Mouse (Mus musculus) hindbrain, embryonic 15.5 days (tissue): Measurements from ENCODE around the gene Nckipsd. TPM values are rescaled to one million over a fixed set of nuclear protein-coding genes. Genes with fewer than 3 reads are reported as not detected.

ENCODE experiments used
- ATAC-seq: fragments of 200-750 bp; cut with Nextera tagmentation; 2 replicates; pipeline ENCODE4 v1.8.0; 2017; ENCODE audit warnings: low read depth, moderate number of reproducible peaks, moderate TSS enrichment; ENCODE audit not compliant: low FRiP score
- H3K27ac ChIP-seq: fragments of 300-500 bp; sonication (generic); replicated peaks from 2 replicates; pipeline ENCODE4 v1.5.1; 2015; ENCODE audit warnings: mild to moderate bottlenecking, inconsistent platforms
- H3K27me3 ChIP-seq: fragments of 300-500 bp; sonication (generic); 2 replicates; pipeline ENCODE4 v1.6.1; 2015; ENCODE audit warnings: control low read depth, inconsistent platforms
- H3K36me3 ChIP-seq: fragments of 300-500 bp; sonication (generic); 2 replicates; pipeline ENCODE4 v1.6.1; 2015; ENCODE audit warnings: control low read depth, inconsistent platforms
- H3K4me1 ChIP-seq: fragments of 300-500 bp; sonication (generic); replicated peaks from 2 replicates; pipeline ENCODE4 v1.6.1; 2015; ENCODE audit warnings: control low read depth, inconsistent platforms
- H3K4me2 ChIP-seq: fragments of 300-500 bp; sonication (generic); 2 replicates; pipeline ENCODE4 v1.6.1; 2015; ENCODE audit warnings: moderate library complexity, mild to moderate bottlenecking, inconsistent platforms
- H3K4me3 ChIP-seq: fragments of 300-500 bp; sonication (generic); 2 replicates; pipeline ENCODE4 v1.5.1; 2015; ENCODE audit warnings: mild to moderate bottlenecking, inconsistent platforms
- H3K9ac ChIP-seq: fragments of 300-500 bp; sonication (generic); 2 replicates; pipeline ENCODE4 v1.6.1; 2015; ENCODE audit warnings: inconsistent platforms
- H3K9me3 ChIP-seq: fragments of 300-500 bp; sonication (generic); 2 replicates; pipeline ENCODE4 v1.6.1; 2016; ENCODE audit warnings: control low read depth, inconsistent platforms
- WGBS: fragments of 180-500 bp; shearing (Covaris S2); methylation state at CpG from one replicate; pipeline ENCODE4 v1.1.7; 2015; 5-methylcytosine and 5-hydroxymethylcytosine counted together
- polyA plus RNA-seq: library from polyadenylated mRNA; unstranded; fragments of >200 nt; fragmentation: Nextera tagmentation; extraction: Ambion mirVana; gene quantifications from 2 replicates; pipeline ENCODE4 v1.2.1, GENCODE M21; 2015

Nckipsd gene
- polyA plus RNA-seq, 1 experiment from 2014 or later: 30.7 TPM

DNA sequence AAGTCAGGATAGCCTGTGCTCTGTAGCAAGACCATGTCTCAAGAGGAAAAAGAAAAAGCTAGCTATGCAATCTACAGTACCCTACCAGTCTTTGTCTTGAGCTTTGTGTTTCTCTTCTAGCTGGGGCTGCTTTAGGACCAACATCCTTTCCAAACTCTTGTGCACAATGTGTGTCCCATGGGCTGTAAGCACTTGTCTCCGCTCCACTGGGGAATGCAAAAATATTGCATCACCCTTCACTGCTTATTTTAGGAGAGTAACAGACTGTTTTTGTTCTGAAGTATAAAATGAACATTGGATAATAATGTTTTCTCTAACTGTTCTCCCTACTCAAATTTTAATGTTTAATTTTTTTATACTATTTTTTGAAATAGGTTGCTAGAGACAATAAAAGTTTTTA, 21.7 kb upstream of the Nckipsd start:
- Histone ChIP-seq H3K4me3 (peak overlapping the region; percentile 69), H3K9ac (no peak overlapping the region), H3K27ac (no peak overlapping the region), H3K36me3 (no peaks in the 10 kb centered on the region), H3K27me3 (no peaks in the 10 kb centered on the region), H3K9me3 (no peaks in the 10 kb centered on the region), H3K4me2 (peak overlapping the region; percentile 79), H3K4me1 (peaks cover 78% of the 10 kb centered on the region)
- 74% methylated on average over 1 of the region's 1 CpGs for WGBS
- ATAC-seq: no peak

- H3K4me2 ChIP-seq: peak overlapping the region; percentile 79
- no peak for ATAC-seq
- no peaks in the 10 kb centered on the region for H3K27me3 ChIP-seq
- H3K27ac ChIP-seq: no peak overlapping the region
- peaks cover 84% of the 10 kb centered on the region for H3K4me1 ChIP-seq
- WGBS: 91% methylated on average over 2 of the region's 2 CpGs
- H3K4me3 ChIP-seq: no peak overlapping the region
- no peak overlapping the region for H3K9ac ChIP-seq
- H3K36me3 ChIP-seq: no peaks in the 10 kb centered on the region
- no peaks in the 10 kb centered on the region for H3K9me3 ChIP-seq
These were observed 21.1 kb upstream of the Nckipsd start for GRCm38 (mm10) chr9:108787080-108787479.

GRCm38 (mm10) chr9:108788713-108789112, 19.5 kb upstream of the Nckipsd start:
- H3K4me2 ChIP-seq: no peak overlapping the region
- H3K27me3 ChIP-seq: no peaks in the 10 kb centered on the region
- 83% methylated on average over 3 of the region's 3 CpGs for WGBS
- no peak for ATAC-seq
- no peaks in the 10 kb centered on the region for H3K9me3 ChIP-seq
- peaks cover 89% of the 10 kb centered on the region for H3K4me1 ChIP-seq
- H3K4me3 ChIP-seq: no peak overlapping the region
- H3K9ac ChIP-seq: no peak overlapping the region
- no peaks in the 10 kb centered on the region for H3K36me3 ChIP-seq
- H3K27ac ChIP-seq: no peak overlapping the region

DNA sequence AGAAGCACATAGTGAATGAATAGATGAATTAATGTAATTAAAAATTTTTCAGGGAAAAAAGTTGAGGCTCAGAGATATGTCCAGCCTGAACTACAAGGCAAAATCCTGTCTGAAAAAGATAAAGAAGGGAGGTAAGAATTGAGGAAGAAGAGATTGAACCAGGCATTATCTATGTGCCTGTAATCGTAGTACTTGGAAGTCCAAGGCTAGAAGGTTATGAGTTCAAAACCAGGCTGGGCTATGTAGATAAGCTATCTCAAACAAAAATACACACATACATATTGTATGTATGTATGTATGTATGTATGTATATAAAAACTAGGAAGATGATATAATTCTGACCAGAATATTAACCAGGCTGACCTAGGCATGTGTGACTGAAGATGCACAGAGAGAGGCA, 15.9 kb upstream of the Nckipsd start:
- no peak overlapping the region for H3K4me3 ChIP-seq
- H3K27me3 ChIP-seq: no peaks in the 10 kb centered on the region
- H3K4me1 ChIP-seq: peaks cover 99% of the 10 kb centered on the region
- 0 out of 2 replicates have a peak overlapping the region, but pooled peaks have one; percentile 6 for H3K4me2 ChIP-seq
- 82% methylated on average over 1 of the region's 1 CpGs for WGBS
- ATAC-seq: no peak
- peaks cover 13% of the 10 kb centered on the region; the same call in 1 of the 2 replicates for H3K36me3 ChIP-seq
- no peak overlapping the region for H3K27ac ChIP-seq
- H3K9me3 ChIP-seq: no peaks in the 10 kb centered on the region
- no peak overlapping the region for H3K9ac ChIP-seq

GRCm38 (mm10) chr9:108792730-108793129, 15.4 kb upstream of the Nckipsd start:
- no peak for ATAC-seq
- Histone ChIP-seq H3K4me2 (0 out of 2 replicates have a peak overlapping the region, but pooled peaks have one; percentile 6), H3K36me3 (peaks cover 17% of the 10 kb centered on the region), H3K9ac (no peak overlapping the region), H3K27me3 (no peaks in the 10 kb centered on the region), H3K4me1 (peaks cover 96% of the 10 kb centered on the region), H3K9me3 (no peaks in the 10 kb centered on the region), H3K27ac (no peak overlapping the region), H3K4me3 (no peak overlapping the region)
- 44% methylated on average over 3 of the region's 3 CpGs for WGBS

DNA sequence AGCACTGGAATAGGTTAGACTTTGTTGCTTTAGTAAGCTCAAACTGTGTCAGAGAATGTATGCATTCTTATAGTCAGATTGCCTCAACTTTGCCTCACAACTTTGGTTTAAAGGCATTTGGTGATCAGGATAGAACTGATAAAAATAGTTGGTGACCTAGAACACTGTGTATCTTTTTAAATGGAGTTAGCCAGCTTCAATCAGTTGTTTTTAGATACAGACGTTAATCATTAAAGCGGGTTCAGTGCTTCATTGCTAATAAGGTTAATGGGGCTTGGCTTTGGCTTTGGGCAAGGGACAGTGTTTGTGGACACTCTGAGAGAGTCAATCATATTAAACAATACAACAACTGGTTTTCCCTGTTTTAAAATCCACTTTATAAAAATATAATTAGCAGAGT, 12.9 kb upstream of the Nckipsd start:
- WGBS: 42% methylated on average over 2 of the region's 2 CpGs
- H3K27me3 ChIP-seq: no peaks in the 10 kb centered on the region
- peaks cover 40% of the 10 kb centered on the region for H3K36me3 ChIP-seq
- ATAC-seq: no peak
- no peak overlapping the region for H3K4me3 ChIP-seq
- peaks cover 71% of the 10 kb centered on the region for H3K4me1 ChIP-seq
- peak overlapping the region; percentile 30; the same call in 1 of the 2 replicates for H3K4me2 ChIP-seq
- no peak overlapping the region for H3K27ac ChIP-seq
- no peak overlapping the region for H3K9ac ChIP-seq
- H3K9me3 ChIP-seq: no peaks in the 10 kb centered on the region

GRCm38 (mm10) chr9:108795762-108796161, 12.4 kb upstream of the Nckipsd start:
- 0 out of 2 replicates have a peak, but pooled peaks have one; percentile 3 for ATAC-seq
- Histone ChIP-seq H3K4me1 (peaks cover 66% of the 10 kb centered on the region), H3K27ac (peak overlapping the region; percentile 10; the same call in 1 of the 2 replicates), H3K36me3 (peaks cover 42% of the 10 kb centered on the region), H3K9ac (no peak overlapping the region), H3K4me2 (peak overlapping the region; percentile 30), H3K27me3 (no peaks in the 10 kb centered on the region), H3K9me3 (no peaks in the 10 kb centered on the region), H3K4me3 (no peak overlapping the region)
- 34% methylated on average over 11 of the region's 11 CpGs for WGBS

- peak overlapping the region; percentile 10; the same call in 1 of the 2 replicates for H3K27ac ChIP-seq
- WGBS: 67% methylated on average over 4 of the region's 4 CpGs
- peak overlapping the region; percentile 30 for H3K4me2 ChIP-seq
- peaks cover 59% of the 10 kb centered on the region for H3K4me1 ChIP-seq
- H3K27me3 ChIP-seq: no peaks in the 10 kb centered on the region
- no peak; the same call in 1 of the 2 replicates for ATAC-seq
- H3K36me3 ChIP-seq: peaks cover 49% of the 10 kb centered on the region
- no peaks in the 10 kb centered on the region for H3K9me3 ChIP-seq
- no peak overlapping the region for H3K4me3 ChIP-seq
- H3K9ac ChIP-seq: no peak overlapping the region
These were observed 11.7 kb upstream of the Nckipsd start for GRCm38 (mm10) chr9:108796351-108796981.

DNA sequence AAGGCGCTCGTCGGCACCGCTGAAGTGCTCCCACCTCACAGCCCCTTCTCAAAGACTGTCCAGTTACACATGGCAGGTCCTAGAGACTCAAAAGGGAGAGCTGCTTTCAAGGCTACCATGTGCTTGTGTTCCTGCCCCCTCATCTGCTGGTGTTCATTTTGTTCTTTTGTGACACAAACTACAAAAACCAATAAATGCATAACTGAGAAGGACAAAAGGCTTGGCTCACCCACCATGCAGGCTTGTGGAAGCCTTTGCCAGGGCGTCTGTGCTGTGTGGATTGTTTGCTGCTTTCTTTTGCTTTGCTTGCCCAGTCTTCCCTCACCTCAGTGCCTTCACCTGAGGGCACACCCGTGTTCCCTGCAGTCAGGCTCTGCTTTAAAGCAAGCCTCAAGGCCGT, 10.7 kb upstream of the Nckipsd start:
- Histone ChIP-seq H3K4me2 (no peak overlapping the region), H3K4me1 (peaks cover 49% of the 10 kb centered on the region), H3K9ac (no peak overlapping the region), H3K27me3 (no peaks in the 10 kb centered on the region), H3K4me3 (no peak overlapping the region), H3K9me3 (no peaks in the 10 kb centered on the region), H3K36me3 (peaks cover 59% of the 10 kb centered on the region), H3K27ac (no peak overlapping the region)
- ATAC-seq: no peak
- WGBS: 84% methylated on average over 7 of the region's 7 CpGs

- H3K27ac ChIP-seq: no peak overlapping the region
- no peaks in the 10 kb centered on the region for H3K27me3 ChIP-seq
- 85% methylated on average over 5 of the region's 5 CpGs for WGBS
- H3K4me2 ChIP-seq: no peak overlapping the region
- no peak overlapping the region for H3K9ac ChIP-seq
- H3K4me1 ChIP-seq: peaks cover 38% of the 10 kb centered on the region
- H3K9me3 ChIP-seq: no peaks in the 10 kb centered on the region
- ATAC-seq: no peak
- peaks cover 68% of the 10 kb centered on the region for H3K36me3 ChIP-seq
- no peak overlapping the region for H3K4me3 ChIP-seq
These were observed 9.6 kb upstream of the Nckipsd start for GRCm38 (mm10) chr9:108798508-108799075.

DNA sequence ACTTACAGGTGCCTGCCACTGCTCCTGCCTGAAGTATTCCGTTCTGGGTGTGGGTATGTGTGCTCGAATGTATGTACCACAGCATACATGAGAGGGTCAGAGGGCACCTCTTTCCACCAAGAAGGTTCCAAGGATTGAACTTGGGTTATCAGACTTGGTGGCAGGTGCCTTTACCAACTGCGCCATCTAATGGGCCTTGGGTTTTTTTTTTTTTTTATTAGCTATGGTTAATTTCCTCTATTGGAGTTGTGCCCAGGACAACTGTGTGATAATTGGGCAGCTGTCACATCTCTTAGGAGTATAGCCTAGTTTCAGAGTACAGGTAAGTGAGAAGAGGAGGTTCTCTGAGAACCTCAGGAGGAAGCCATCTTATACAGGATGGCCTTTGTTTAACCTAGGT, 8.6 kb upstream of the Nckipsd start:
- WGBS: 81% methylated on average over 3 of the region's 3 CpGs
- no peaks in the 10 kb centered on the region for H3K9me3 ChIP-seq
- peaks cover 78% of the 10 kb centered on the region for H3K36me3 ChIP-seq
- H3K4me2 ChIP-seq: no peak overlapping the region
- no peak overlapping the region for H3K27ac ChIP-seq
- H3K27me3 ChIP-seq: no peaks in the 10 kb centered on the region
- peaks cover 28% of the 10 kb centered on the region for H3K4me1 ChIP-seq
- ATAC-seq: 0 out of 2 replicates have a peak, but pooled peaks have one; percentile 17
- H3K4me3 ChIP-seq: no peak overlapping the region
- H3K9ac ChIP-seq: no peak overlapping the region

DNA sequence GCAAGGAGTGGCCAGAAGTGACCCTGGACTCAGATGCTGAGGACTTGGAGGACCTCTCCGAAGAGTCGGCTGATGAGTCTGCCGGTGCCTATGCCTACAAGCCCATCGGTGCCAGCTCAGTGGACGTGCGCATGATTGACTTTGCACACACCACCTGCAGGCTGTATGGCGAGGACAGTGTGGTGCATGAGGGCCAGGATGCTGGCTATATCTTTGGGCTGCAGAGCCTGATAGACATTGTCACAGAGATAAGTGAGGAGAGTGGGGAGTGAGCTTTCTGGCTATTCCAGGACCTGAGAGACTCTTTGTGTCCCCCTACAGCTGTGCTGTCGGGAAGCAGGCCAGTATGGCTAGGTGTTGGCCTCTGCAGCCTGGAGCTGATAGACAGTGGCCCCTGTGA, 2.4 kb upstream of the Nckipsd start:
- Histone ChIP-seq H3K9me3 (no peaks in the 10 kb centered on the region), H3K4me3 (no peak overlapping the region), H3K27me3 (no peaks in the 10 kb centered on the region), H3K4me2 (no peak overlapping the region), H3K4me1 (peaks cover 22% of the 10 kb centered on the region), H3K9ac (no peak overlapping the region), H3K27ac (no peak overlapping the region), H3K36me3 (peaks cover 67% of the 10 kb centered on the region)
- WGBS: 89% methylated on average over 8 of the region's 8 CpGs
- no peak for ATAC-seq
